Mouse (Mus musculus) ES-E14 (cell line): Measurements from ENCODE around the gene Fars2. TPM values are rescaled to one million over a fixed set of nuclear protein-coding genes. Genes with fewer than 3 reads are reported as not detected.

ENCODE experiments used
- DNase-seq: peaks from one replicate; pipeline ENCODE4 v3.0.0-alpha.2; 2013; ENCODE audit warnings: low read depth, low spot score
- H3K27ac ChIP-seq: 2 replicates; pipeline ENCODE4 v1.5.1; 2012; ENCODE audit warnings: low read depth, mild to moderate bottlenecking, low read length, moderate library complexity, mixed read lengths; ENCODE audit not compliant: poor library complexity, insufficient read depth, severe bottlenecking
- H3K36me3 ChIP-seq: 2 replicates; pipeline ENCODE4 v1.6.1; 2012; ENCODE audit warnings: mild to moderate bottlenecking, low read length, moderate library complexity, mixed read lengths; ENCODE audit not compliant: control insufficient read depth, poor library complexity, insufficient read depth, severe bottlenecking
- H3K4me1 ChIP-seq, 2 experiments: fragments of 150-350 bp in 1 of 2; sonication (generic) in 1 of 2; 2 replicates each; pipeline ENCODE4 v1.6.1; 2012; ENCODE audit warnings: low read length in 2 of 2, mild to moderate bottlenecking in 1 of 2, mixed read lengths in 1 of 2; ENCODE audit not compliant: control insufficient read depth in 2 of 2, insufficient read depth in 2 of 2, poor library complexity in 1 of 2
- H3K4me3 ChIP-seq, 2 experiments: fragments of 150-350 bp in 1 of 2; sonication (generic) in 1 of 2; 2 replicates each; pipeline ENCODE4 v1.5.1; 2012; ENCODE audit warnings: low read length in 2 of 2, low read depth in 1 of 2, mild to moderate bottlenecking in 1 of 2, mixed read lengths in 1 of 2; ENCODE audit not compliant: insufficient read depth in 1 of 2, poor library complexity in 1 of 2, severe bottlenecking in 1 of 2
- H3K9ac ChIP-seq: 2 replicates; pipeline ENCODE4 v1.6.1; 2012; ENCODE audit warnings: low read depth, mild to moderate bottlenecking, low read length, mixed read lengths; ENCODE audit not compliant: poor library complexity, insufficient read depth, severe bottlenecking
- H3K9me3 ChIP-seq: fragments of 150-350 bp; sonication (generic); 2 replicates; pipeline ENCODE4 v1.6.1; 2012; ENCODE audit warnings: low read depth, mild to moderate bottlenecking, low read length; ENCODE audit not compliant: control insufficient read depth, insufficient read depth
- CHD2 ChIP-seq: IDR thresholded peaks from 2 replicates; pipeline ENCODE4 v1.6.1; 2014; ENCODE audit warnings: mild to moderate bottlenecking, low read depth, low read length, inconsistent platforms
- HCFC1 ChIP-seq: IDR thresholded peaks from 2 replicates; pipeline ENCODE4 v1.6.1; 2012; ENCODE audit warnings: low read length, inconsistent platforms, borderline replicate concordance; ENCODE audit not compliant: insufficient read depth
- MAFK ChIP-seq: IDR thresholded peaks from 2 replicates; pipeline ENCODE4 v1.6.1; 2014; ENCODE audit warnings: mild to moderate bottlenecking, low read depth, low read length, inconsistent platforms; ENCODE audit not compliant: insufficient read depth
- ZC3H11A ChIP-seq: IDR thresholded peaks from 2 replicates; pipeline ENCODE4 v1.6.1; 2012; ENCODE audit warnings: low read depth, mild to moderate bottlenecking, inconsistent platforms, low read length, borderline replicate concordance
- ZNF384 ChIP-seq: IDR thresholded peaks from 2 replicates; pipeline ENCODE4 v1.6.1; 2012; ENCODE audit warnings: low read depth, low read length, inconsistent platforms
- in situ Hi-C, 2 experiments: fragments of 600-800 bp; cut with MboI; formaldehyde crosslinking; loops; one replicate each; pipeline ENCODE4 v1.15.1; 2025; ENCODE audit warnings: low sequenced_read_pairs in 2 of 2, inconsistent platforms in 1 of 2; ENCODE audit not compliant: unreplicated experiment in 2 of 2
- total RNA-seq: library from RNA; depleted of rRNA; stranded (reverse); fragments of 300-350 nt; gene quantifications from 2 replicates; pipeline ENCODE4 v1.2.3, GENCODE M21; 2012; rRNA removed

Fars2 gene
- total RNA-seq, 1 experiment: 22.0 TPM

DNA sequence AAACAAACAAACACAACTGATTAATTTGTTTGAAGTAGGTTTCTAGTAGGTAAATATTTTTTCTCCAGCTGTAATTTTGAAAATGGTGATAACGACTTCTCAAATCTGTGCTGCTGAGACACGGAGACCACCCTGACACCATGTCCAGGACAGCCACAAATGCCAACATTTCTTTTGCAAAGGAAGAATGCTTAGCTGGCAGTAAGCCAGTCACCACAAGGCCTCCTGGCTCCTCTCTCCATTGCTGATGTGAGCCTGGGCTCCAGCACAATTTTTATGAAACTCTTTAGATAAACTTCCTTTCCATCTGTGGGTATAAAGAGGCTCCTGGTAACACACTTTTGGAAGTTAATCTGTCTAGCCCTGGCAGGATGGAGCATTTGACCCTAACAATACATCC, 632.8 kb downstream of the Fars2 start:
- Histone ChIP-seq H3K9me3 (no peaks in the 10 kb centered on the region), H3K36me3 (no peaks in the 10 kb centered on the region), H3K9ac (no peak overlapping the region), H3K27ac (no peak overlapping the region), H3K4me3 (no peak overlapping the region), H3K4me1 (no peaks in the 10 kb centered on the region)
- TF ChIP-seq CHD2 (no peak), ZNF384 (no peak)
- DNase-seq: no peak
- in situ Hi-C loops: no loop called here

DNA sequence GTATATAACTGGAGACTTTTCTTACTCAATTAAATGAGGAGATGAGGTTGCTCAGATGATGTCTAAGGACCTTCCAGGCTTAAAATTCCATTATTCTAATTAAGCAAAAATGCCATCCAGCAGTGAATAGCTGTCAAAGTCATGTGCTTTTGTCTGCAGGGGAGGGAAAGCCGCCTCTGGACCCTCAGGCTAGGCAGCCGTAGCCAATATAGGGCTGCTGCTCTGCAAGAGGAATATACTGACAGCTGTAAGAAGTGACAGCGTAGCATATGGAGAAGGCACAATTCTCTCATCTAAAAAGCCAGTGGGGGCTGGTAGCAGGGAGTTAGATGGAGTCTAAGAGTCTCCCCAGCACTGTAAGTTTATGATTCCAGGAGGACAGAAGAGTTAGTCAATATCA, 634.6 kb downstream of the Fars2 start:
- no peak overlapping the region for H3K4me3 ChIP-seq
- H3K27ac ChIP-seq: no peak overlapping the region
- no peaks in the 10 kb centered on the region for H3K36me3 ChIP-seq
- no peaks in the 10 kb centered on the region for H3K9me3 ChIP-seq
- no peaks in the 10 kb centered on the region for H3K4me1 ChIP-seq
- no peak overlapping the region for H3K9ac ChIP-seq
- in situ Hi-C loops: no loop called here
- no peak for TF ChIP-seq MAFK
- no peak for TF ChIP-seq CHD2
- TF ChIP-seq HCFC1: no peak
- no peak for TF ChIP-seq ZC3H11A
- TF ChIP-seq ZNF384: no peak
- DNase-seq: no peak

DNA sequence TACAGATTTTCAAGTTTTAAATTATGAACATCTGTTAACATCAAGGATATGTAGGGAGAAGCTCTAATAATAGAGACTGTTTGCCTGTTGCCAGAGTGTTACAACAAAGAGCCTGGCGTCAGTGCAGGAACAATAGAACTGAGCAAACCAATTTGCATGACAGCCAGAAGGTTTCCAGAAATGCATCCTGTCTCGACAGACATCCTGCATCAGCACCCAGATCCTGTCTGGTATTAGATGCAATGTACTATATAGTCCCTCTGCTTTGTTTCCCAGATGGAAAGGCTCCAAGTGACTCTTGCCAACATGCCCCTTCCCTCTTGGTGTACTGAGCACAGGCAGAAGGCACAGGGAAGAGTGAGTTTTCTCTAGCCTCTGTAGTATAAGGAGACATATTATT, 649.6 kb downstream of the Fars2 start:
- no peak overlapping the region for H3K9ac ChIP-seq
- DNase-seq: no peak
- H3K27ac ChIP-seq: no peak overlapping the region
- no peaks in the 10 kb centered on the region for H3K36me3 ChIP-seq
- H3K4me3 ChIP-seq: no peak overlapping the region
- H3K9me3 ChIP-seq: no peaks in the 10 kb centered on the region
- in situ Hi-C loops: no loop called here
- TF ChIP-seq CHD2: no peak
- no peak for TF ChIP-seq ZNF384
- TF ChIP-seq ZC3H11A: no peak
- TF ChIP-seq MAFK: no peak
- TF ChIP-seq HCFC1: no peak
- H3K4me1 ChIP-seq: no peaks in the 10 kb centered on the region

Other genes with a start within 250 kb of the Fars2 start
- gene Rpp40, start 211.1 kb upstream of the Fars2 start, total RNA-seq: 30.0 and 35.9 TPM in 2 replicates
- gene Ppp1r3g, start 158.6 kb upstream of the Fars2 start, total RNA-seq: 0.26 and 0.31 TPM in 2 replicates
- 7.5 and 8.2 TPM in 2 replicates for gene Lyrm4, start 114 bp downstream of the Fars2 start, total RNA-seq